Mouse (Mus musculus): ENCODE measurements around the gene Nmi. TPM values are rescaled to one million over a fixed set of nuclear protein-coding genes. Genes with fewer than 3 reads are reported as not detected.

The Nmi gene
- polyA plus RNA-seq, 1 experiment, result 3.2 TPM

DNA sequence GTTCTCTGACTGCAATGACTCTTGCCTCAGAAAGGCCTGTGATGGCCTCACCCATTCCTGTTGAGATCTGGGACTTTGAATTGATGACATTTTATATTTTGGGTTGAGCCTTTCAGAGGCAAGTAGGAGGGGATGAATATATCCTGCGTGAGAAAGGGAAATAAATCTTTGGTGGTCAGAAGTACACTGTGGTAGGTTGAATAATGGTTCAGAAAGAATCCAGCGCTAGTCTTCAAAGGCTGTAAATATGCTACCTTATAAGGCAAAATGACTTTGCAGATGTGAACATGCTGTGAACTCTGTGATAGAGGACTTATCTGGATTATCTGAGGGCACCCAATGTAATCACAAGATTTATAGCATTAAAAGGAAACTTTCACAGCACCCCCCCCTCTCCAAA is 61.4 kb downstream of the Nmi start:
- no peaks in the 10 kb centered on the region for H3K27me3 ChIP-seq (ENCODE audit: control insufficient read depth, insufficient read depth, insufficient read length)
- no peak overlapping the region for H3ac ChIP-seq (ENCODE audit: control insufficient read depth, insufficient read length)
- TF ChIP-seq CEBPB (IDR thresholded peaks at IDR 0.05; ENCODE audit: insufficient read depth, poor library complexity, severe bottlenecking) (no peak), MYOG (IDR thresholded peaks at IDR 0.05; ENCODE audit: control insufficient read depth in 1 of 3, insufficient read depth in 1 of 3, insufficient read length in 2 of 3, low read depth in 2 of 3) (no peak), E2F4 (IDR thresholded peaks at IDR 0.05; ENCODE audit: insufficient read depth) (no peak), TCF12 (IDR thresholded peaks at IDR 0.05; ENCODE audit: insufficient read depth, poor library complexity, severe bottlenecking) (no peak), POLR2AphosphoS2 (IDR thresholded peaks at IDR 0.05; ENCODE audit: insufficient read length, low read depth) (no peak)
- no peaks in the 10 kb centered on the region for H3K79me2 ChIP-seq (ENCODE audit: control insufficient read depth, insufficient read depth)
- no peak overlapping the region for H3K4me3 ChIP-seq
- H3K36me3 ChIP-seq (ENCODE audit: control insufficient read depth, insufficient read depth), result no peaks in the 10 kb centered on the region
- no peak overlapping the region for H3K4me2 ChIP-seq (ENCODE audit: low read depth)

DNA sequence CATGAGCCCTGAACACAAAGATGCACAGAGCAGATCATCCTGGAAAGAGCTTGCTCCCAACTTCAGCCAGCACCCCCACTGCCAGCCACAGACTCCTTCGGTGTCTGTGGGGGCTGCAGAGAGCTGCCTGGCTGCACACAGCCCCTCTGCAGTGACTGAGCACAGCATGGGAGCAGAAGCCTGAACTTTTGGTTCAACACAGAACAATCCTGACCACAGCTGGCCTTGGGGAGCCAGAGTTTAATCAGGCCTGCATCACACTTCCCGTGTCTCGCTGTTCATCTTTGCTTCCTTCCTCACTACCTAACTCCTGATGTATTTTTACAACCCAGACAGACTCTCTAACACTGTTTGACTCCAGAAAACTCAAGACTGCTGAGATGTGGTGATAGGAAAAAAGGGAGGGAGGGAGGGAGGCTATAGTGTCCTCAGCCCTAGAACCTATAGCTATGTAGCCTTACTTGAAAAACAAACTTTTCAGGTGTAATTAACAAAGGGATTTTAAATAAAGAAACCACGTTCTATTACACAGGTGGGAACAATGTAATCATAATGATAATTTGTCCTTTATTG is 65.7 kb downstream of the Nmi start:
- Histone ChIP-seq H3K4me2 (ENCODE audit: low read depth) (no peak overlapping the region), H3K27me3 (ENCODE audit: control insufficient read depth, insufficient read depth, insufficient read length) (no peaks in the 10 kb centered on the region), H3ac (ENCODE audit: control insufficient read depth, insufficient read length) (no peak overlapping the region), H3K4me3 (no peak overlapping the region), H3K79me2 (ENCODE audit: control insufficient read depth, insufficient read depth) (no peaks in the 10 kb centered on the region), H3K36me3 (ENCODE audit: control insufficient read depth, insufficient read depth) (no peaks in the 10 kb centered on the region)
- no peak for TF ChIP-seq REST (IDR thresholded peaks at IDR 0.05; ENCODE audit: insufficient read depth, insufficient read length)
- TF ChIP-seq SRF (IDR thresholded peaks at IDR 0.05; ENCODE audit: control insufficient read depth, insufficient read length, low read depth), result no peak
- no peak for TF ChIP-seq POLR2AphosphoS2 (IDR thresholded peaks at IDR 0.05; ENCODE audit: insufficient read length, low read depth)
- no peak for TF ChIP-seq USF1 (IDR thresholded peaks at IDR 0.05; ENCODE audit: low read depth)
- no peak for TF ChIP-seq TCF12 (IDR thresholded peaks at IDR 0.05; ENCODE audit: insufficient read depth, poor library complexity, severe bottlenecking)
- TF ChIP-seq TCF3 (IDR thresholded peaks at IDR 0.05; ENCODE audit: insufficient read length, low read depth), result no peak

DNA sequence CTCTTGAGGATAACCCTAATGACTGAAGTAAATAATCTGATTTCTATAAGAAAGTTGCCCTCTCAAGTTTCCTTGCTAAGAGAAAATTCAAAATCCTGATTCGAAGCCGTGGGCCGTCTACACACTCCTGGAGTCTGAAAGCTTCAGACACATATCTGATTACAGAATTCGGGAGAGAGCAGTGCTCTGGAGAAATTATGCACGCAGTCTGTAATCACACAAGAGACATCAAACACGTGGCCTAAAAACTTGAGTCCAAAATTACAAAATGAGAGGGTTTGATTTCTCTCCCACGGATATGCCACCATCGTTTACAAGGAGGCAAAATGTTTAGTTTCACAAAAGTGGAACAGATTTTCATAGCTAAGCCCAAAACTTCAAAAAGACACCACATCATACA is 67.7 kb downstream of the Nmi start:
- TF ChIP-seq POLR2AphosphoS2 (IDR thresholded peaks at IDR 0.05; ENCODE audit: insufficient read length, low read depth) (no peak), TCF3 (IDR thresholded peaks at IDR 0.05; ENCODE audit: insufficient read length, low read depth) (no peak), TCF12 (IDR thresholded peaks at IDR 0.05; ENCODE audit: insufficient read depth, poor library complexity, severe bottlenecking) (no peak), POLR2A (IDR thresholded peaks at IDR 0.05; ENCODE audit: insufficient read length, low read depth) (no peak), REST (IDR thresholded peaks at IDR 0.05; ENCODE audit: insufficient read depth, insufficient read length) (no peak), MAX (IDR thresholded peaks at IDR 0.05; ENCODE audit: low read depth) (no peak), SRF (IDR thresholded peaks at IDR 0.05; ENCODE audit: control insufficient read depth, insufficient read length, low read depth) (no peak), MYOG (IDR thresholded peaks at IDR 0.05; ENCODE audit: control insufficient read depth in 1 of 3, insufficient read depth in 1 of 3, insufficient read length in 2 of 3, low read depth in 2 of 3) (no peak), E2F4 (IDR thresholded peaks at IDR 0.05; ENCODE audit: insufficient read depth) (no peak), USF1 (IDR thresholded peaks at IDR 0.05; ENCODE audit: low read depth) (no peak), MYOD1 (IDR thresholded peaks at IDR 0.05; ENCODE audit: control insufficient read depth in 1 of 3, insufficient read length in 2 of 3, low read depth in 2 of 3) (no peak), CEBPB (IDR thresholded peaks at IDR 0.05; ENCODE audit: insufficient read depth, poor library complexity, severe bottlenecking) (no peak)
- Histone ChIP-seq H3K4me2 (ENCODE audit: low read depth) (no peak overlapping the region), H3ac (ENCODE audit: control insufficient read depth, insufficient read length) (no peak overlapping the region), H3K36me3 (ENCODE audit: control insufficient read depth, insufficient read depth) (no peaks in the 10 kb centered on the region), H3K4me3 (no peak overlapping the region), H3K79me2 (ENCODE audit: control insufficient read depth, insufficient read depth) (no peaks in the 10 kb centered on the region), H3K27me3 (ENCODE audit: control insufficient read depth, insufficient read depth, insufficient read length) (no peaks in the 10 kb centered on the region)

Other genes with a start within 250 kb of the Nmi start
- 3.2 TPM for gene Rbm43, start 38.3 kb downstream of the Nmi start, polyA plus RNA-seq (2012; fragmentation: generic; extraction: Trizol)
- gene Tnfaip6, start 64.5 kb upstream of the Nmi start, polyA plus RNA-seq (2012; fragmentation: generic; extraction: Trizol), result 0.50 TPM
- gene Rif1, start 99.3 kb upstream of the Nmi start, polyA plus RNA-seq (2012; fragmentation: generic; extraction: Trizol), result 3.0 TPM

Data from myocyte (in vitro differentiated cells).